ENCODE assay signal across 11 mouse cellular contexts in the genomic region with DNA sequence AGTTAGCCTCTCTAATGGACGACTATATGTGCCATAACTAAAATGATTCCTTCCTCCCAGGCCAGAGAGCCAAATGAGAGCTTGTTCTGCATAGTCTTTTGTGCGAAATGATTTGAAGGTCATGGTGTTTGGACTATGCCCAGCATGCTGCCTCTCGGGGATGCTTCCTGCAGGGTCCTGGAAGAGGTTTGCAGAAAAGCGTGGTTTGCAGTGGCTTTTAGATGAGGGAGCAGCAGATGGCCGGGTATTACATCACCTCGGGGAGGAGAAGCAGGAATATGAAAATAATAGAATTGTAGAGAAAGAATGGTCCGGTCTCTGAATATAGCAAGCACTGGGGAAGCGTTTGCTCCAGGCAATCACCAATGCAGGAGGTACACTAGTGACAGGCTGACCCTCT. TPM values are rescaled to one million over a fixed set of nuclear protein-coding genes. Genes with fewer than 3 reads are reported as not detected.
DNase-seq lines count a peak whose midpoint lies in the region; ATAC-seq and TF ChIP-seq lines count a peak whose summit lies in the region.
"Had no signal": no experiment of that assay in that cellular context is flagged by ENCODE, and none has a peak within 500 bp of the region (broad histone marks: within the 10 kb centered on the region; RNA-seq: fewer than 3 reads in every experiment).

No protein-coding gene starts in this region.

- no peak overlapping the region for H3K4me2 ChIP-seq in forebrain, postnatal 0 days (ENCODE audit: low read depth)
- no peak overlapping the region for H3K4me2 ChIP-seq in forebrain, embryonic 11.5 days (ENCODE audit: low read depth, low read length, severe bottlenecking)
- no peak overlapping the region for H3K4me2 ChIP-seq in liver, embryonic 11.5 days
- H3K4me2 ChIP-seq: embryonic facial prominence, embryonic 15.5 days; stomach, embryonic 15.5 days had no signal

- 48% methylated on average over 8 of the region's 8 CpGs for WGBS in forebrain, postnatal 0 days
- 68% methylated on average over 8 of the region's 8 CpGs for WGBS in forebrain, embryonic 11.5 days
- 74% methylated on average over 8 of the region's 8 CpGs for WGBS in liver, embryonic 11.5 days

- no peak overlapping the region for H3K4me3 ChIP-seq in forebrain, postnatal 0 days (ENCODE audit: low read depth, low read length)
- H3K4me3 ChIP-seq in forebrain, embryonic 11.5 days (ENCODE audit: low read depth, low read length), result no peak overlapping the region
- H3K4me3 ChIP-seq in liver, embryonic 11.5 days (ENCODE audit: low read depth, low read length), result no peak overlapping the region
- H3K4me3 ChIP-seq: embryonic facial prominence, embryonic 15.5 days; stomach, embryonic 15.5 days had no signal

- DNase-seq in forebrain, postnatal 0 days, result peak; percentile 5
- no peak for DNase-seq in forebrain, embryonic 11.5 days (ENCODE audit: low spot score)
- DNase-seq in MN1 (ENCODE audit: low spot score), result peak; percentile 32
- peak; percentile 40 for DNase-seq in gastrocnemius, postnatal 10 days
- peak; percentile 46 to 63 for DNase-seq in layer of hippocampus, adult 8-10 months (ENCODE audit: low spot score in 2 of 2)
- DNase-seq in liver, embryonic 11.5 days (ENCODE audit: low spot score), result no peak
- DNase-seq in spleen, postnatal 14 days (ENCODE audit: low spot score in 2 of 2), result no peak

- H3K9ac ChIP-seq in forebrain, postnatal 0 days, result no peak overlapping the region
- H3K9ac ChIP-seq in forebrain, embryonic 11.5 days (ENCODE audit: low read length), result no peak overlapping the region
- no peak overlapping the region for H3K9ac ChIP-seq in liver, embryonic 11.5 days (ENCODE audit: low read depth, low read length)
- H3K9ac ChIP-seq: embryonic facial prominence, embryonic 15.5 days; stomach, embryonic 15.5 days had no signal

- H3K27me3 ChIP-seq in forebrain, postnatal 0 days (ENCODE audit: insufficient read depth, low read length), result no peaks in the 10 kb centered on the region
- H3K27me3 ChIP-seq in forebrain, embryonic 11.5 days (ENCODE audit: control insufficient read depth, insufficient read depth, low read length), result no peaks in the 10 kb centered on the region
- H3K27me3 ChIP-seq in liver, embryonic 11.5 days (replicated peaks; ENCODE audit: control insufficient read depth, insufficient read depth, low read length), result no peaks in the 10 kb centered on the region
- H3K27me3 ChIP-seq: embryonic facial prominence, embryonic 15.5 days; stomach, embryonic 15.5 days had no signal

- ATAC-seq in forebrain, postnatal 0 days, result no peak
- ATAC-seq in forebrain, embryonic 11.5 days (replicated peaks; ENCODE audit: low FRiP score), result no peak
- no peak for ATAC-seq in liver, embryonic 11.5 days (replicated peaks; ENCODE audit: low FRiP score)
- no peak for ATAC-seq in erythroid progenitor cell, adult 5-6 weeks (replicated peaks; ENCODE audit: low FRiP score, poor library complexity, severe bottlenecking)

- H3K27ac ChIP-seq in forebrain, postnatal 0 days (ENCODE audit: low read depth, low read length), result no peak overlapping the region; the same call in 1 of the 2 replicates
- H3K27ac ChIP-seq in forebrain, embryonic 11.5 days (ENCODE audit: low read depth, low read length), result no peak overlapping the region
- no peak overlapping the region for H3K27ac ChIP-seq in liver, embryonic 11.5 days (ENCODE audit: low read depth, low read length)
- H3K27ac ChIP-seq: embryonic facial prominence, embryonic 15.5 days; macrophage; stomach, embryonic 15.5 days had no signal

- no peaks in the 10 kb centered on the region for H3K9me3 ChIP-seq in forebrain, postnatal 0 days (ENCODE audit: low read length)
- no peaks in the 10 kb centered on the region for H3K9me3 ChIP-seq in forebrain, embryonic 11.5 days (ENCODE audit: control insufficient read depth, low read length)
- no peaks in the 10 kb centered on the region for H3K9me3 ChIP-seq in liver, embryonic 11.5 days (ENCODE audit: control insufficient read depth, low read length)
- H3K9me3 ChIP-seq: embryonic facial prominence, embryonic 15.5 days; stomach, embryonic 15.5 days had no signal

- no peaks in the 10 kb centered on the region for H3K36me3 ChIP-seq in forebrain, postnatal 0 days (ENCODE audit: insufficient read depth)
- no peaks in the 10 kb centered on the region for H3K36me3 ChIP-seq in forebrain, embryonic 11.5 days (ENCODE audit: control insufficient read depth, insufficient read depth, low read length)
- H3K36me3 ChIP-seq in liver, embryonic 11.5 days (ENCODE audit: control insufficient read depth, insufficient read depth, low read length), result no peaks in the 10 kb centered on the region
- H3K36me3 ChIP-seq: embryonic facial prominence, embryonic 15.5 days; stomach, embryonic 15.5 days had no signal

- no peaks in the 10 kb centered on the region for H3K4me1 ChIP-seq in forebrain, postnatal 0 days (ENCODE audit: insufficient read depth)
- no peaks in the 10 kb centered on the region for H3K4me1 ChIP-seq in forebrain, embryonic 11.5 days (replicated peaks; ENCODE audit: control insufficient read depth, insufficient read depth, low read length)
- peaks cover 4% of the 10 kb centered on the region; the same call in 1 of the 2 replicates for H3K4me1 ChIP-seq in liver, embryonic 11.5 days (replicated peaks; ENCODE audit: control insufficient read depth, insufficient read depth, low read length)

- no peak for TF ChIP-seq CTCF in forebrain, postnatal 0 days (IDR thresholded peaks at IDR 0.05; ENCODE audit: low read depth)

RNA-seq across cellular contexts. Expression of gene Smg1, which starts 11.0 kb away (rescaled TPM):
- total RNA-seq in forebrain, postnatal 0 days (2014; rRNA removed), result 46.1 and 57.4 TPM in 2 replicates
- polyA plus RNA-seq in forebrain, postnatal 0 days (2015; fragmentation: Nextera tagmentation; extraction: Ambion mirVana), result 7.2 and 14.2 TPM in 2 replicates
- 20.0 and 22.4 TPM in 2 replicates for polyA plus RNA-seq in forebrain, embryonic 11.5 days (2014; fragmentation: Nextera tagmentation; extraction: Ambion mirVana)
- total RNA-seq in gastrocnemius, postnatal 10 days (2021), result 10 to 100 TPM; 27.1 to 36.2 TPM
- total RNA-seq in layer of hippocampus, adult 8-10 months (2022), result 100 to 1,000 TPM in 1 of 4 experiments, 10 to 100 TPM in 3; 67.7 to 109 (median 84.9) TPM
- polyA plus RNA-seq in liver, embryonic 11.5 days (2014; fragmentation: Nextera tagmentation; extraction: Ambion mirVana), result 14.2 and 14.9 TPM in 2 replicates
- 46.1 and 69.6 TPM in 2 replicates for total RNA-seq in erythroid progenitor cell, adult 5-6 weeks (2015; ENCODE audit: low replicate concordance)
- 39.5 and 49.2 TPM in 2 replicates for total RNA-seq in erythroid progenitor cell, adult 5-6 weeks (2017; ENCODE audit: low replicate concordance)

Comparison
In these comparisons a context has a peak if more than half of its experiments do, and no peak if none do; other contexts are left out.
1. DNase-seq: peak in forebrain, postnatal 0 days (single experiment), MN1 (single experiment), gastrocnemius, postnatal 10 days (single experiment) and layer of hippocampus, adult 8-10 months (2 of 2); none in forebrain, embryonic 11.5 days (single experiment), liver, embryonic 11.5 days (single experiment) and spleen, postnatal 14 days (0 of 2).